Mouse (Mus musculus) lung, postnatal 0 days (tissue): ENCODE measurements around the gene Vmn1r25. TPM values are rescaled to one million over a fixed set of nuclear protein-coding genes. Genes with fewer than 3 reads are reported as not detected.
"Not testable (repeated sequence)": the region's sequence is repeated elsewhere in the genome, so short reads cannot be mapped to it uniquely, and the experiment has no call there.

Experiments
- ATAC-seq: fragments of 200-750 bp; cut with Nextera tagmentation; 2 replicates; pipeline ENCODE4 v1.8.0; 2017; ENCODE audit warnings: moderate library complexity
- DNase-seq: peaks from one replicate; pipeline ENCODE4 v3.0.0-alpha.2; 2016; ENCODE audit warnings: low spot score
- H3K27ac ChIP-seq: fragments of 300-500 bp; sonication (generic); 2 replicates; pipeline ENCODE4 v1.5.1; 2014; ENCODE audit warnings: antibody characterized with exemption, mild to moderate bottlenecking, low read length, mixed read lengths
- H3K27me3 ChIP-seq: fragments of 300-500 bp; sonication (generic); replicated peaks from 2 replicates; pipeline ENCODE4 v1.6.1; 2014; ENCODE audit warnings: low read length, mixed read lengths; ENCODE audit not compliant: insufficient read depth
- H3K36me3 ChIP-seq: fragments of 300-500 bp; sonication (generic); 2 replicates; pipeline ENCODE4 v1.6.1; 2014; ENCODE audit warnings: low read length, mixed read lengths; ENCODE audit not compliant: insufficient read depth
- H3K4me1 ChIP-seq: fragments of 300-500 bp; sonication (generic); 2 replicates; pipeline ENCODE4 v1.6.1; 2014; ENCODE audit warnings: antibody characterized with exemption, low read depth, low read length, mixed read lengths; ENCODE audit not compliant: insufficient read depth
- H3K4me2 ChIP-seq: fragments of 300-500 bp; sonication (generic); replicated peaks from 2 replicates; pipeline ENCODE4 v1.6.1; 2014; ENCODE audit warnings: low read depth, mild to moderate bottlenecking, low read length, moderate library complexity, mixed read lengths
- H3K4me3 ChIP-seq: fragments of 300-500 bp; sonication (generic); 2 replicates; pipeline ENCODE4 v1.5.1; 2014; ENCODE audit warnings: low read depth, low read length
- H3K9ac ChIP-seq: fragments of 300-500 bp; sonication (generic); replicated peaks from 2 replicates; pipeline ENCODE4 v1.6.1; 2014; ENCODE audit warnings: low read depth, mild to moderate bottlenecking
- H3K9me3 ChIP-seq: fragments of 300-500 bp; sonication (generic); 2 replicates; pipeline ENCODE4 v1.6.1; 2016; ENCODE audit warnings: low read length, mixed read lengths
- CTCF ChIP-seq: IDR thresholded peaks from 2 replicates; pipeline ENCODE4 v1.5.1; 2016; ENCODE audit warnings: antibody characterized with exemption, mild to moderate bottlenecking
- EP300 ChIP-seq: IDR thresholded peaks from 2 replicates; pipeline ENCODE4 v1.6.1; 2016; ENCODE audit warnings: antibody characterized with exemption, mild to moderate bottlenecking, control low read depth
- WGBS: fragments of 180-500 bp; shearing (Covaris S2); extraction: QIAGEN DNeasy Blood & Tissue Kit; methylation state at CpG from one replicate; pipeline ENCODE4 v1.1.7; 2014; 5-methylcytosine and 5-hydroxymethylcytosine counted together
- polyA plus RNA-seq: library from polyadenylated mRNA; unstranded; fragments of >200 nt; fragmentation: Nextera tagmentation; extraction: Ambion mirVana; gene quantifications from 2 replicates; pipeline ENCODE4 v1.2.1, GENCODE M21; 2015

Vmn1r25 gene
- not detected in 2 replicates for polyA plus RNA-seq

GRCm38 (mm10) chr6:57980710-57981109 lies at the start of gene Vmn1r25:
Gene Vmn1r25, minus strand, starts transcription at chr6:57980810.
- no peak within 1 kb of the TSS for H3K4me3 ChIP-seq
- 44% methylated on average over 3 of the region's 3 CpGs for WGBS
- no peak within 1 kb of the TSS for H3K4me2 ChIP-seq
- H3K9ac ChIP-seq = no peak within 1 kb of the TSS
- no peak for TF ChIP-seq CTCF
- TF ChIP-seq EP300 = no peak
- H3K27ac ChIP-seq = no peak within 1 kb of the TSS
- no peaks in the 10 kb centered on the region for H3K27me3 ChIP-seq
- no peaks in the 10 kb centered on the region for H3K4me1 ChIP-seq
- DNase-seq = no peak
- no peak for ATAC-seq
- H3K9me3 ChIP-seq = no peaks in the 10 kb centered on the region
- H3K36me3 ChIP-seq = no peaks in the 10 kb centered on the region

GRCm38 (mm10) chr6:58017478-58017877 lies 36.9 kb upstream of the Vmn1r25 start:
- not testable (repeated sequence) for H3K9me3 ChIP-seq, H3K9ac ChIP-seq, H3K4me1 ChIP-seq, ATAC-seq, H3K27ac ChIP-seq, H3K36me3 ChIP-seq, DNase-seq, H3K27me3 ChIP-seq, H3K4me3 ChIP-seq, H3K4me2 ChIP-seq
- WGBS = 92% methylated on average over 21 of the region's 21 CpGs

- Histone ChIP-seq H3K9me3 (no peaks in the 10 kb centered on the region), H3K4me2 (no peak within 1 kb of the TSS), H3K27me3 (no peaks in the 10 kb centered on the region), H3K27ac (no peak within 1 kb of the TSS), H3K9ac (no peak within 1 kb of the TSS), H3K4me1 (no peaks in the 10 kb centered on the region), H3K36me3 (no peaks in the 10 kb centered on the region), H3K4me3 (no peak within 1 kb of the TSS)
- 90% methylated on average over 1 of the region's 1 CpGs for WGBS
- DNase-seq (no peak), ATAC-seq (no peak)
- TF ChIP-seq EP300 (no peak), CTCF (no peak)
Measured at GRCm38 (mm10) chr6:58015059-58015458, 34.4 kb upstream of the Vmn1r25 start, which contains the start of gene Vmn1r26. Gene Vmn1r26, minus strand, starts transcription at chr6:58015159.

DNA sequence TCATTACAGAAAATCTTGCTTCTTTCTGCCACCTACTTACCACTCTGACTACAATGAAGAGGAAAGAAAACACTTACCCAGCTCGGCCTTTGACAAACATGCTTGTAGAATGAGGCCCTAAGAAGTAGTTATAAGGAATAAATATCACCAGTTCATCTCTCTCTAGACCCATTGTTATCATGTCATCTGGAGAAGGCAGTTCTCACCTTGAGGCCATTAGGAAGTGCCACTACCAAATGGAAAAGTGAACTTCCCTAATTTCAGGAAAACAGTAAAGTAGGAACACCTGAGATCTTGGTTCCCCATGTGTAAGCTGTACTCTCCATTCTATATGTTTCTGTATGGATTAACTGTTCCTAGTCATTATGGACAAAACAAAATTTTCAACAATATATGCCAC lies 19.2 kb downstream of the Vmn1r25 start, which contains the start of gene Vmn1r24:
Gene Vmn1r24, minus strand, starts transcription at position 101 of the 400 bp plus-strand sequence.
- not testable (repeated sequence) for H3K4me3 ChIP-seq, H3K4me1 ChIP-seq, H3K4me2 ChIP-seq, H3K36me3 ChIP-seq, DNase-seq, H3K9me3 ChIP-seq, H3K27ac ChIP-seq, H3K9ac ChIP-seq, H3K27me3 ChIP-seq, ATAC-seq
- 55% methylated on average over 1 of the region's 1 CpGs for WGBS

Other genes starting within 250 kb of the Vmn1r25 start
- gene Vopp1, start 155.7 kb downstream of the Vmn1r25 start, polyA plus RNA-seq = 15.9 and 17.6 TPM in 2 replicates
- gene Vmn1r21, start 130.5 kb downstream of the Vmn1r25 start, polyA plus RNA-seq = not detected in 2 replicates
- not detected in 2 replicates for gene Vmn1r22, start 72.8 kb downstream of the Vmn1r25 start, polyA plus RNA-seq
- gene Vmn1r23, start 54.0 kb downstream of the Vmn1r25 start, polyA plus RNA-seq = not detected in 2 replicates
- not detected in 2 replicates for gene Vmn1r24, start 19.3 kb downstream of the Vmn1r25 start, polyA plus RNA-seq
- gene Vmn1r26, start 34.3 kb upstream of the Vmn1r25 start, polyA plus RNA-seq = not detected in 2 replicates
- not detected in 2 replicates for gene Vmn1r27, start 238.0 kb upstream of the Vmn1r25 start, polyA plus RNA-seq